Mouse (Mus musculus): ENCODE measurements around the gene Olfr706. TPM values are rescaled to one million over a fixed set of nuclear protein-coding genes. Genes with fewer than 3 reads are reported as not detected.
"Not testable (repeated sequence)": the region's sequence is repeated elsewhere in the genome, so short reads cannot be mapped to it uniquely, and the experiment has no call there.

Olfr706 gene
- polyA plus RNA-seq (2012; rRNA removed) = not detected in 2 replicates

DNA sequence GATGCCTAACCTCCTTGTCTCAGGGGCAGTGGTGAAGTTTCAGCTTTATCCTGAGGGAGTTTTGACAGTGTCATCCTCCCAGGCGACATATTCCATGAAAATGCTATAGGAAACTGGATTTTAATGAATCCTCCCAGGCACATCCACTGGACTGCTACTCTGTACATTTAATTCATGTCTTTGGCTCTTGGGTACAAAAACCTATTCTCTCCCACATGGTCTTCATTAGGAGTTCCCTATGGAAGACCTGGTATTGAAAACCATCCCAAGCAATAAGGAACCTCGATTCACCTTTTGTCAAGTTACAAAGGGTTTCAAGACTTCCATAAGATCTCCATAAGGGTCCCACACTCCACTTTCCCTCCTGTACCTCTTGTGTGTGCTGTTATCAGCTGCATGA, at the start of gene Olfr706:
Olfr706 (minus strand) TSS at position 101 of the 400 bp plus-strand sequence.
- no peak for DNase-seq (ENCODE audit: low read depth)
- TF ChIP-seq POLR2A (IDR thresholded peaks at IDR 0.05; ENCODE audit: borderline replicate concordance, extremely low read depth, insufficient read depth, insufficient read length, poor library complexity, severe bottlenecking) (no peak), CTCF (IDR thresholded peaks at IDR 0.05; ENCODE audit: borderline replicate concordance, extremely low read depth, insufficient read depth, insufficient read length) (no peak)

DNA sequence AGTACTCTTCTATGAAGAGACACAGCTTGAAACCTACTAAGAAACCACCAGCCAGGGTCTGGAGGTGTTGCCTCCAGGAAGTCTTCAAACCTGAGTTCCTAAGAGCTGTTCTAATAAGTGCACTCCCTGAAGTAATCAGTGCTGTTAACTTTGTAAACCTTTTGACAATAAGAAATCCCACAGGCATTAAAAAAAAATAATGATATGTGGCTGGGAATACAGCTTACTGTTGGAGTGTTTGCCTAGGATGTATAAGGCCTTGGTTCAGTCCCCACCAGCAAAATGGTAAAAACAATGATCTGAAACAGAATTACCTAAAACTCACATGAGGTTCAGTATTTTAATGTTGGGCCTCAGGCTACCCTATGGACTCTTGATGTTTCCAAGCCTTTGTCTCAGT, 44.2 kb upstream of the Olfr706 start, which contains the start of gene Olfr709-ps1:
Olfr709-ps1 (minus strand) TSS at position 101 of the 400 bp plus-strand sequence.
- DNase-seq (ENCODE audit: low read depth) = no peak
- no peak for TF ChIP-seq POLR2A (IDR thresholded peaks at IDR 0.05; ENCODE audit: borderline replicate concordance, extremely low read depth, insufficient read depth, insufficient read length, poor library complexity, severe bottlenecking)
- TF ChIP-seq CTCF (IDR thresholded peaks at IDR 0.05; ENCODE audit: borderline replicate concordance, extremely low read depth, insufficient read depth, insufficient read length) = no peak

DNA sequence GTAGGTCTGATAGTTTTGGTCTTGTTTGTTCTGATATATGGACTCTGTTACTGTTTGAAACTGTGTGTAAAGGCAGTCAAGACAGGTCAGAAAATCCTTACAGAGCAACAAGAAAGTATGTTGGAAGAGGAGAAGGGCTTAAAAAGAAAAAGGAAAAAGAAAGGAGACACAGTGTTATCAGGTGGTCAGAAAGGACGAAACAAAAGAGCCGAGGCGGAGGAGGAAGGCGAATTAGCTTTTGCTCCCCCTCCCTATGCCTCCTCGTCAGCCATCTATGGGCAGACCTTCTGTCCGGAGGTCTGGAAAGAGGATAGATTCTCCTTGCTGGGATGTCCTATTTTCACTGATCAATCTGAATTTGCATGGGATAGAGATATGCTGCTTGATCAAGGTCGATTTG, 33.0 kb upstream of the Olfr706 start:
- not testable (repeated sequence) for DNase-seq (ENCODE audit: low read depth)

DNA sequence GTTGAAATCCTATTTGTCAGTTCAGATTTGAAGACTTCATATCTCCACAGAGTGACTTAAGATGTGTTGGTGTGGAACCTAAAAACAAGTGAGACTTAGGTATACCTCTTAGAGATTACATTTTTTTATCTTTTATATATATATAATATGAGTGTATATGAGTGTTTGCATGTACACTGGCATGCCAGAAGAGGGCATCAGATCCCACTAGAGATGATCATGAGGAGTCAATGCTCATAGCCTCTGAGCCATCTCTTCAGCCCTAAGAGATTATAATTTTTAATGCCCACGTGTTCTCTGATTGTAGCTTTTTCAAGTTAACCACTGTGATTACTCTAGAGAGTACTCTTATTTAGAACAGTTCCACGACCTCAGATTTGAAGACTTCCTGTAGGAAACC, 19.7 kb upstream of the Olfr706 start, which contains the start of gene Olfr1532-ps1:
Olfr1532-ps1 (plus strand) TSS at position 326 of the 400 bp plus-strand sequence.
- DNase-seq (ENCODE audit: low read depth) = no peak
- TF ChIP-seq POLR2A (IDR thresholded peaks at IDR 0.05; ENCODE audit: borderline replicate concordance, extremely low read depth, insufficient read depth, insufficient read length, poor library complexity, severe bottlenecking) (no peak), CTCF (IDR thresholded peaks at IDR 0.05; ENCODE audit: borderline replicate concordance, extremely low read depth, insufficient read depth, insufficient read length) (no peak)

DNA sequence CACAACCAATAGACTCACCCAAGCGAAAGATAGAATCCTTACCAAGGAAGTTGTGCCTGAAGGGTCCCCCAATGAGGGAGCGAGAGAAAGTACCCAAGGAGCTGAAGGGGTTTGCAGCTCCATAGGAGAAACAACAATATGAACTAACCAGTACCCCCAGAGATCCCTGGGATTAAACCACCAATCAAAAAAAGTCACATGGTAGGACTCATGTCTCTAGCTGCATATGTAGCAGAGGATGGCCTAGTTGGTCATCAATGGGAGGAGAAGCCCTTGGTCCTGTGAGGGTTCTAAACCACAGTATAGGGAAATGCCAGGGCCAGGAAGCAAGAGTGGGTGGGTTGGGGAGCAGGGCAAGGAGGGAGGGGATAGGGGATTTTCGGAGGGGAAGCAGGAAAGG, 13.2 kb upstream of the Olfr706 start, which contains the start of gene Olfr707:
Olfr707 (minus strand) TSS at position 101 of the 400 bp plus-strand sequence.
- not testable (repeated sequence) for DNase-seq (ENCODE audit: low read depth)

DNA sequence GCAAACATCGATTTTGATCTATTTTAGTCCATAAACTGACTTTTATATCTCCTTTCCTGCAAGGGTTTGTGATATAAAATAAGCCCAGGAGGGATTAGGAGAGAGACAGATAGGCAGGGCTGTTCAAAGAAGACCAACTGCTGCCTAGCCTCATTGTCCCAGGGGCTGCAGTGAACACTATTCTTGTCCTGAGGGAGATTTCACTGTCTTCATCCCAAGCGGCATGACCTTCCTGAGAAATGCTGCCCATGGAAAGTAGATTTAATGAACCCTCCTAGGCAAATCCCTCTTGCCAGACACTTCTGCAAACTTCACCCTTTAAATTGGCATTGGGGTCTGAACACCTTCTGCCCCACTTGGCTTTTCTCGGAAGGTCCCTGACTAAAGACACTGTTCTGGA, 11.2 kb downstream of the Olfr706 start, which contains the start of gene Olfr705:
Olfr705 (minus strand) TSS at position 101 of the 400 bp plus-strand sequence.
- TF ChIP-seq CTCF (IDR thresholded peaks at IDR 0.05; ENCODE audit: borderline replicate concordance, extremely low read depth, insufficient read depth, insufficient read length) = no peak
- no peak for TF ChIP-seq POLR2A (IDR thresholded peaks at IDR 0.05; ENCODE audit: borderline replicate concordance, extremely low read depth, insufficient read depth, insufficient read length, poor library complexity, severe bottlenecking)
- no peak for DNase-seq (ENCODE audit: low read depth)

DNA sequence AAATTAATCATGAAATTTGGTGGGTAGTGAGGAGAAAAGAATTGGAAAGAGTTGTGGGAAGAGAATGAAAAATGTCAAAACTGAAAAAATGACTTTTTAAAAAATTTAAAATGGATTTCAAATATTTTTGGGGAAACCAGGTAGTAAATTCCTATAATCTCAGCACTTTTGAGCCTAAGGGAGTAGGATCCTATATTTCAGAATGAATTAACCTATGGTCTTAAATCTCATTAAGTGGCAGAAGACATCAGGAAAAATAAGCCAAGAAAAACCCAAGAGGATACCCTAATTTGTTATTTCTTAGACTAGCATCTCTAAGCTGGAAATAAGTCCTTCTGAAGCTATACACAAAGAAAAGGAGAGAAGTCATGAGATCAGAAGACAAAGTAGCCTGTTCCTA, 25.1 kb downstream of the Olfr706 start, which contains the start of gene Olfr704:
Olfr704 (plus strand) TSS at position 301 of the 400 bp plus-strand sequence.
- no peak for DNase-seq (ENCODE audit: low read depth)
- TF ChIP-seq POLR2A (IDR thresholded peaks at IDR 0.05; ENCODE audit: borderline replicate concordance, extremely low read depth, insufficient read depth, insufficient read length, poor library complexity, severe bottlenecking) (no peak), CTCF (IDR thresholded peaks at IDR 0.05; ENCODE audit: borderline replicate concordance, extremely low read depth, insufficient read depth, insufficient read length) (no peak)

DNA sequence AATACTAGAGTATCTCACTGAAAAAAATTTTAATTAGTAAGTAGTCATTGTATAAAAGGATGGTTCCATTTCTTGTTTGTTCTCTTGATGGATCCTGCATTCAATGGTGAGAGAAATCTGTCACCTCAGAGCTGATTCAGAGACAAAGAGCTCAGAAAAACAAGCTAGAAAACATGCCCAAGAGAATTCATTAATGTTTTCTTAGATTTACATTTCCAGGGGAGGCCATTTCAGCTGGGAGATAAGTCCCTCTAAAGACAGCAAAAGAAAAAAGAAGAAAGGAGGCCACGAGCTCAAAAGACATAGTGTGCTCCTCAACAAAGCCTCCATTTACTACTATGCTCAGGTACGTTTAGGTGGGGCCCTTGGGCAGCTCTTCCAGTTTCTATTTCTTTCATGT, 44.9 kb downstream of the Olfr706 start, which contains the start of gene Olfr703:
Olfr703 (plus strand) TSS at position 301 of the 400 bp plus-strand sequence.
- TF ChIP-seq POLR2A (IDR thresholded peaks at IDR 0.05; ENCODE audit: borderline replicate concordance, extremely low read depth, insufficient read depth, insufficient read length, poor library complexity, severe bottlenecking) = no peak
- TF ChIP-seq CTCF (IDR thresholded peaks at IDR 0.05; ENCODE audit: borderline replicate concordance, extremely low read depth, insufficient read depth, insufficient read length) = no peak
- no peak for DNase-seq (ENCODE audit: low read depth)

DNA sequence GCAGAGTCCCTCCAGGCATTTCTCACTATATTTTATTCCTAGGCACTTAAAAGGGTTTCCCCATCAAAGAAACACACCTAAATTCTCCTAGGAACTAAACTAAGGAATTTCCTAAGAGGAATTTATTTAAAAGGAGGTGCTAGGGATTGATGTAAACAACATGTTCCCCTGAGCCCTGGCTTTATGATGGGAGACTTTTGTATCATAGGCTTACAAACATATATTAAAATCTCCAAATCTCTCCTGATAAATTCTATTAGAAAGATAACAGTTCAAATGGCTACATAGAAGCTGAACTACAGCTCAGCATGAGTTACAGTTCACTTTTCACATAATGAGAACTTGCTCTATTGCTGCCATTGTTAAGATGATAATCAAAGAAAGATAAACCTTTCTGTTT, 54.2 kb downstream of the Olfr706 start, which contains the start of gene Olfr702:
Olfr702 (minus strand) TSS at position 101 of the 400 bp plus-strand sequence.
- no peak for DNase-seq (ENCODE audit: low read depth)
- TF ChIP-seq CTCF (IDR thresholded peaks at IDR 0.05; ENCODE audit: borderline replicate concordance, extremely low read depth, insufficient read depth, insufficient read length) (no peak), POLR2A (IDR thresholded peaks at IDR 0.05; ENCODE audit: borderline replicate concordance, extremely low read depth, insufficient read depth, insufficient read length, poor library complexity, severe bottlenecking) (no peak)

Other genes starting within 250 kb of the Olfr706 start
- 0.01 TPM in 1 of 2 replicates, not detected in the other for gene Olfr693, start 207.6 kb downstream of the Olfr706 start, polyA plus RNA-seq (2012; rRNA removed)
- gene Olfr694, start 196.3 kb downstream of the Olfr706 start, polyA plus RNA-seq (2012; rRNA removed) = not detected in 2 replicates
- gene Olfr695, start 171.8 kb downstream of the Olfr706 start, polyA plus RNA-seq (2012; rRNA removed) = not detected in 2 replicates
- not detected in 2 replicates for gene Olfr697, start 145.7 kb downstream of the Olfr706 start, polyA plus RNA-seq (2012; rRNA removed)
- not detected in 2 replicates for gene Olfr698, start 132.8 kb downstream of the Olfr706 start, polyA plus RNA-seq (2012; rRNA removed)
- gene Olfr699, start 95.0 kb downstream of the Olfr706 start, polyA plus RNA-seq (2012; rRNA removed) = not detected in 2 replicates
- not detected in 2 replicates for gene Olfr700, start 79.3 kb downstream of the Olfr706 start, polyA plus RNA-seq (2012; rRNA removed)
- not detected in 2 replicates for gene Olfr701, start 74.0 kb downstream of the Olfr706 start, polyA plus RNA-seq (2012; rRNA removed)
- not detected in 2 replicates for gene Olfr702, start 54.3 kb downstream of the Olfr706 start, polyA plus RNA-seq (2012; rRNA removed)
- not detected in 2 replicates for gene Olfr703, start 44.8 kb downstream of the Olfr706 start, polyA plus RNA-seq (2012; rRNA removed)
- gene Olfr704, start 25.0 kb downstream of the Olfr706 start, polyA plus RNA-seq (2012; rRNA removed) = not detected in 2 replicates
- gene Olfr705, start 11.3 kb downstream of the Olfr706 start, polyA plus RNA-seq (2012; rRNA removed) = not detected in 2 replicates
- gene Olfr707, start 13.1 kb upstream of the Olfr706 start, polyA plus RNA-seq (2012; rRNA removed) = not detected in 2 replicates
- not detected in 2 replicates for gene Olfr1532-ps1, start 19.8 kb upstream of the Olfr706 start, polyA plus RNA-seq (2012; rRNA removed)
- gene Olfr709-ps1, start 44.1 kb upstream of the Olfr706 start, polyA plus RNA-seq (2012; rRNA removed) = not detected in 2 replicates
- gene Olfr710, start 60.1 kb upstream of the Olfr706 start, polyA plus RNA-seq (2012; rRNA removed) = not detected in 2 replicates
- not detected in 2 replicates for gene Olfr6, start 75.8 kb upstream of the Olfr706 start, polyA plus RNA-seq (2012; rRNA removed)
- gene Olfr711, start 87.3 kb upstream of the Olfr706 start, polyA plus RNA-seq (2012; rRNA removed) = not detected in 2 replicates
- not detected in 2 replicates for gene Olfr2, start 117.9 kb upstream of the Olfr706 start, polyA plus RNA-seq (2012; rRNA removed)
- gene Olfr713, start 143.0 kb upstream of the Olfr706 start, polyA plus RNA-seq (2012; rRNA removed) = not detected in 2 replicates
- not detected in 2 replicates for gene Olfr714, start 182.8 kb upstream of the Olfr706 start, polyA plus RNA-seq (2012; rRNA removed)
- not detected in 2 replicates for gene Olfr17, start 205.1 kb upstream of the Olfr706 start, polyA plus RNA-seq (2012; rRNA removed)
- gene Olfr715b, start 222.2 kb upstream of the Olfr706 start, polyA plus RNA-seq (2012; rRNA removed) = not detected in 2 replicates
- gene Olfr715, start 242.9 kb upstream of the Olfr706 start, polyA plus RNA-seq (2012; rRNA removed) = not detected in 2 replicates